Mouse (Mus musculus): ENCODE measurements around the gene Thap3.

- no peak for TF ChIP-seq CTCF (IDR thresholded peaks at IDR 0.05; ENCODE audit: extremely low read depth, insufficient read depth, low read length)
- no peak for TF ChIP-seq POLR2A (IDR thresholded peaks at IDR 0.05; ENCODE audit: extremely low read depth, insufficient read depth, low read length)
Measured at GRCm38 (mm10) chr4:152020024-152020423, 31.2 kb upstream of the Thap3 start.

Measured in cortical plate, adult 2 months (tissue).